Mouse (Mus musculus): ENCODE measurements around the gene Nup210. TPM values are rescaled to one million over a fixed set of nuclear protein-coding genes. Genes with fewer than 3 reads are reported as not detected.
A peak's percentile ranks its signal among the peaks of the same experiment; 100 is the strongest.
"Not testable (repeated sequence)": the region's sequence is repeated elsewhere in the genome, so short reads cannot be mapped to it uniquely, and the experiment has no call there.

The Nup210 gene
- total RNA-seq, 1 experiment from 2014 or later = 9.4 TPM

- no peak for DNase-seq
Measured at GRCm38 (mm10) chr6:91104765-91105399, 11.7 kb downstream of the Nup210 start.

GRCm38 (mm10) chr6:91103421-91103820 lies 13.2 kb downstream of the Nup210 start:
- DNase-seq = not testable (repeated sequence)

GRCm38 (mm10) chr6:91100621-91101020 lies 16.0 kb downstream of the Nup210 start:
- DNase-seq = no peak

GRCm38 (mm10) chr6:91097879-91098278 lies 18.8 kb downstream of the Nup210 start:
- DNase-seq = no peak

- DNase-seq = no peak
Measured at GRCm38 (mm10) chr6:91095072-91095601, 21.5 kb downstream of the Nup210 start.

GRCm38 (mm10) chr6:91092216-91092899 lies 24.3 kb downstream of the Nup210 start:
- no peak for DNase-seq

- peak; percentile 26 for DNase-seq
Measured at GRCm38 (mm10) chr6:91085114-91085892, 31.3 kb downstream of the Nup210 start.

- DNase-seq = peak; percentile 20
Measured at GRCm38 (mm10) chr6:91080033-91080432, 36.6 kb downstream of the Nup210 start.

GRCm38 (mm10) chr6:91076249-91076648 lies 40.4 kb downstream of the Nup210 start:
- DNase-seq = peak; percentile 78

GRCm38 (mm10) chr6:91068511-91068910 lies 48.1 kb downstream of the Nup210 start:
- DNase-seq = no peak

- no peak for DNase-seq
Measured at GRCm38 (mm10) chr6:91067048-91067447, 49.6 kb downstream of the Nup210 start.

GRCm38 (mm10) chr6:91061296-91061695 lies 55.3 kb downstream of the Nup210 start:
- DNase-seq = no peak

GRCm38 (mm10) chr6:91059711-91060110 lies 56.9 kb downstream of the Nup210 start:
- peak; percentile 75 for DNase-seq

- DNase-seq = no peak
Measured at GRCm38 (mm10) chr6:91057989-91058388, 58.6 kb downstream of the Nup210 start.

GRCm38 (mm10) chr6:91056348-91056747 lies 60.3 kb downstream of the Nup210 start:
- no peak for DNase-seq

GRCm38 (mm10) chr6:91052572-91052971 lies 64.1 kb downstream of the Nup210 start:
- no peak for DNase-seq

GRCm38 (mm10) chr6:91048019-91048418 lies 68.6 kb downstream of the Nup210 start:
- no peak for DNase-seq

- DNase-seq = no peak
Measured at GRCm38 (mm10) chr6:91047434-91047833, 69.2 kb downstream of the Nup210 start.

GRCm38 (mm10) chr6:91046184-91046583 lies 70.4 kb downstream of the Nup210 start:
- DNase-seq = no peak

- no peak for DNase-seq
Measured at GRCm38 (mm10) chr6:91044628-91045331, 71.8 kb downstream of the Nup210 start.

GRCm38 (mm10) chr6:91041287-91041686 lies 75.3 kb downstream of the Nup210 start:
- no peak for DNase-seq

- DNase-seq = no peak
Measured at GRCm38 (mm10) chr6:91028256-91028655, 88.4 kb downstream of the Nup210 start.
